Mouse (Mus musculus) T-cell, adult 2 months (primary cell): ENCODE data around the gene Sfr1.

Experiments used
- DNase-seq: peaks from one replicate; pipeline ENCODE4 v3.0.0; 2022; ENCODE audit warnings: low spot score

Gene Sfr1

DNA sequence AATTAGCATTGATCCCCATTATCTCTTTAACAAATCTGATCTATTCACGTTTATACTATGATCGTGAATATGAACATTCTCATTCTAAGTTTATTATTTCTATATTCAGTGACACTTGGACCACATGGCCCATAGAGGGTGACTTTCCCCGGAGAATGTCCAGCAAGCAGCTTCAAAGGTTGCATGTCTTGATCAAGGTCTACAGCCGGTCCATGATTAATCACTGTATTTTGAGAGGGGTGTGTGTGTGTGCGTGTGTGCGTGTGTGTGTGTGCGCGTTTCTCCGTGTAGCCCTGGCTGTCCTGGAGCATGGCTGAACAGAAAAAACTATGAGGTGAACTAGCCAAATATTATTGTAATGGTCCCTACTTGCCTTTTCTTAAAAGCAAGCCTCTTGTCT lies 21.0 kb downstream of the Sfr1 start:
- no peak for DNase-seq

- DNase-seq: no peak
Observed at GRCm38 (mm10) chr19:47753921-47754320, 22.4 kb downstream of the Sfr1 start.

GRCm38 (mm10) chr19:47754931-47755330 lies 23.4 kb downstream of the Sfr1 start:
- no peak for DNase-seq

- no peak for DNase-seq
Observed at GRCm38 (mm10) chr19:47755625-47756024, 24.1 kb downstream of the Sfr1 start.

GRCm38 (mm10) chr19:47777847-47778246 lies 46.4 kb downstream of the Sfr1 start:
- DNase-seq: no peak

DNA sequence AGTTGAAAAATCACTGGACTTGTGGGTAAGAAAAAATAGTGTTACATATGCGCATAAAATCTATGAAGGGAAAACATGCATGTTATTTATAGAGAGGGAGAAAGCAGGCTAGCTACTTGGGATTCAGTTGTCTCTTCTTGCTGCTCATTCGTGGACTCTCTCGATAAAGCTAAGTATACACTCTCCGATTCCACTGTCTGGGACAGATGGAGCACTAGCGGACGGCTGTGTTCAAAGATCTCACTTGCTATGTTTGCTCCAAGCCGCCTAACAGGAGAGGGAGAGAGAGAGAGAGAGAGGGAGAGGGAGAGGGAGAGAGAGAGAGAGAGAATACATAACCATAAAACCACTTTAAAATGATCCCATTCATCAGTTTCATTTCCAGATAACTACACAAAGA lies 48.7 kb downstream of the Sfr1 start:
- no peak for DNase-seq

DNA sequence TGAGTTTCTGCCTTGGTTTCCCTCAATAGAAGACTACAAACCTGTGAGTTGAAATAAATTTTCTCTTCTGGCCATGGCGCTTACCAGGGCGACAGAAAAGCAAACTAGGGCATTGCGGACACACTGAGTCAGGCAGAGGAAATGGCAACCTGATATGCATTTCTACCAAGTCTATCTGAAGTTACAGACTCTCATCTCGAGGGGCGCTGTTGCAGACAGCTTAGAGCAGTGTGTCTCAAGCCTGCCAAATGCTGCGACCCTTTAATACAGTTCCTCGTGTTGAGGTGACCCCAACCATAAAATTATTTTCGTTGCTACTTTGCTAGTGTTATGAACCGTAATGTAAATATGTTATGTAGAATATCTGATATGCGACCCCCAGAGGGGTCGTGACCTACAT lies 49.5 kb downstream of the Sfr1 start:
- DNase-seq: no peak

GRCm38 (mm10) chr19:47783898-47784297 lies 52.4 kb downstream of the Sfr1 start:
- DNase-seq: no peak
